Mouse (Mus musculus) left cerebral cortex, postnatal 10 days (tissue): Measurements from ENCODE around the gene Tmem53. TPM values are rescaled to one million over a fixed set of nuclear protein-coding genes. Genes with fewer than 3 reads are reported as not detected.
A peak's percentile ranks its signal among the peaks of the same experiment; 100 is the strongest.
"Not testable (repeated sequence)": the region's sequence is repeated elsewhere in the genome, so short reads cannot be mapped to it uniquely, and the experiment has no call there.

Source experiments
- DNase-seq, 2 experiments: peaks; one replicate each; pipeline ENCODE4 v3.0.0; 2021 to 2022; ENCODE audit warnings: low spot score in 2 of 2, mixed read lengths in 1 of 2; ENCODE audit errors: extremely low spot score in 1 of 2
- intact Hi-C: fragments of 180-260 bp; cut with DNase I; formaldehyde crosslinking; loops from one replicate; pipeline ENCODE4 v1.15.1; 2025
- total RNA-seq, 2 experiments: library from RNA; stranded (reverse); gene quantifications; 2 replicates each; pipeline ENCODE4 v1.2.3; 2021

Tmem53 gene
- total RNA-seq, 2 experiments from 2014 or later = 2.0 to 3.2 TPM

DNA sequence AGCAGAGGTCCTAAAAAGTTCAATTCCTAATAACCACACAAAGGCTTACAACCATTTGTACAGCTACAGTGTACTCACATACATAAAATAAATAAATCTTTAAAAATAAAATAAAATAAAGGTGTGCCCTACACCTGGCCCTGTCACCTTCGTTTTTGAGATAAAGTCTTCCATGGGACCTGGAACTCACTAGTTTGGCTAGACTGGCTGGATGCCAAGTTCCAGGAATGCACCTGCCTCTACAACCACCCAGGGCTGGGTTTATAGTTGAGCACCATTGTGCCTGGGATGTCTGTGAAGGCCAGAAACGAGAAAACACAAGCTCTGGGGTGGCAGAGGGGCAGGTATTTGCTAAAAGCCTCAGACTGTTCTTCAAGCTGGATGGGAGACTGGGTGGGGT, 12.6 kb upstream of the Tmem53 start:
- intact Hi-C loops = no loop called here
- no peak for DNase-seq

DNA sequence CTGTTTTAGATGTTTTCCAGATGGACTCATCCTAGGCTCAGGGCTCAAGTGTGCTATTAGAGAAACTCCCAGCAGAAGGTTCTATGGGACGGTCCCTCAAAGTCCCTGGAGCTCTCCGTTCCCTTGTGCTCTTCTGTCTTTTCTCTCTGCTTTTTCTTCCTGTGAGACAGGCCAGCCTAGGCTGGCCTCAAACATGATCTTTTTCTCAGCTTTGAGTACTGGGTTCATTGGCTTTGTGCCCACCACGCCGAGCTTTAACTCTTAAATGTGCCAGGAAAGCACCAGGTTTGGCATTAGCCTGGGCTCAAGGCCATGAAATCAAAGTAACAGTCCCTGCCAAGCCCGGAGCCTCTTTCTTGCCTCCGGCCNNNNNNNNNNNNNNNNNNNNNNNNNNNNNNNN, 10.9 kb upstream of the Tmem53 start:
- no peak for DNase-seq
- intact Hi-C loops = no loop called here

DNA sequence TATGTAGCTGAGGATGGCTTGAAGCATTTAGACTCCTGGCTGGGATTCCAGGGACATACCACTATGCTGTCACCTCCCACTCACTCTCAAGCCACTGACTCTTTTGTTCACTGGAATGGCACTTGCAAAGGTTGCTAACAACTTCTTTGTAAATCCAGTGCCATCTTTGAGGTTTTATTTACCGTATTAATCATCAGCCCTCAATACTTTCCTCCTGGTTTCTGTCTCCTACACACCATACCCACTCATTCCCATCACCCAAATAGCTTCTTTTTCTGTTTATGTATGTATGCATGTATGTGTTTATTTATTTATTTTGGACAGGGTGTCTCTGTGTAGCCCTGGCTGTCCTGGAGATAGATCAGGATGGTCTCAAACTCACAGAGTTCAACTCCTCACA, 769 bp upstream of the Tmem53 start:
- intact Hi-C loops = no loop called here
- no peak for DNase-seq

DNA sequence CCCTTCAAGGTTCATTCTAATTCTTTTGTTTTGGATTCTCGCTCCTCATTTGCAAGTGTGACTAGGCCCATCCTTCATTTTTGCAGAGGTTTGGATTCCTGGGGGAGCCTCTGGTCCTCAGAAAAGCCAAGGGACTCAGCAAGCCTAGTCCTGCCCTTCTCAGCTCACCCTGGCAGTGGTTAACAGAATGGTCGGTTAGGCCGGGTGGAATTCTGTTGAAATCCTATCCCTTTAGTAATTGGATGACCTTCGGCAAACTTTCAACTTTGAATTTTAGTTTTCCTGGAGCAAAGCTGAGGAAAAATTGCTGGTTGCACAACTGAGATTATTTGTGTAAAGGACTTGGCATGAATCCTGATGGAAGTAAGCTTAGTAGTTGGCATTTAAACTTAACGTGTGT, 600 bp downstream of the Tmem53 start:
- no peak for DNase-seq
- intact Hi-C loops = no loop called here

- intact Hi-C loops = no loop called here
- DNase-seq = no peak
Observed at GRCm38 (mm10) chr4:117252755-117253154, 1.0 kb downstream of the Tmem53 start.

DNA sequence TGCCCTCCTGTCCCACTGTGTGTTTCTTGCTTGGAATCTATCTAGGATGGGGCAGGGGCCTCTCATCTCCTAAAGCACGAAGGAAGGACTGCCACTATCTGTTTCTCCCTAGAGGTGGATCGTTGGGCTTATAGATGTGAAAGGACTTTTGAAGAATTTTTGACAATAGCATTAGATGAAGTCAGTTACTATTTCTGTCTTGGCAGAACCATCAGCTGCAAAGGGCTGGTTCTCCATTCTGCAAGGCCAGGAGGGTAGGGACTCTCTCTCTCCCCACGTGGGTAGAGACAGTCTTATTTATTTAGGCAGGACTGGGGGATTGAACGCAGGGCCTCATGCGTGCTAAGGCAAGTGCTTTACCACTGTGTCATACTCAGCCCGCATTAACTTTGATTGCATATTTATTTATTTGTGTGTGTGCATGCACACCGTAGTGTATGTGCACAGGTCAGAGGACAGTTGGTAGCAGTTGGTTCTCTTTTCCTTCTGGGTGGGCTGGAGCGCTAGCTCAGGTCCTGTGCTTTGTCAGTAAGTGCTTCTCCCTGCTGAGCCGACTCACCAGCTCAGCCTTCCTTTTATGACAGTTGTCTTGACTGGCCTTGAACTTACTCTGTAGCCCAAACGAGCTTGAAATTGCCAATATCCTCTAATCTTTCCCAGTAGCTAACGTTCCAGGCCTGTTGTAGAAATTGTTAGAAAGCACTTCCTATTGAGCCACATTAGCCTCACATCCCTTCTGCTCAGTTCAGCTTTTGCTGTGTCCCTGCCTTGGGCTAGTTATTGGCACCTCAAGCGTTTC, 1.7 kb downstream of the Tmem53 start:
- no peak for DNase-seq
- intact Hi-C loops = no loop called here

- intact Hi-C loops = no loop called here
- no peak for DNase-seq
Observed at GRCm38 (mm10) chr4:117254017-117254627, 2.4 kb downstream of the Tmem53 start.

GRCm38 (mm10) chr4:117254672-117255071, 2.9 kb downstream of the Tmem53 start:
- intact Hi-C loops = no loop called here
- DNase-seq = no peak

DNA sequence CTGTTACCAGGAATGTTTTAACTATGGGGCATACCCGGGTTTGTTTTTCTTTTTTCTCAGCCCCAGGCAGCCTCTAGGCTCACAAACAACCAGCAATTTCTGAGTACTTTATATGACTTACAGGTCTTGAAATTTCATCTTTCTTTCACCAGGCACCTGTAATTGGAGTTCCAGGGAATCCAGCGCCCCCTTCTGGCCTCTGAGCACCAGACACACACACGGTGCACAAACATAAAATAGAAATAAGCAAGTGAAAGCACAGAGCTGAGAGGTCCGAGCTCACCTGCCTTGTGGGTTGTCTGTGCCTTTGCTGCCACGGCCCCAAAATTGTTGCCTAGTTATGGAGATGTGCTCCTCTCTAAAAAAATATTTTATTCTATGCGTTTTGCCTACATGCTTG, 8.2 kb downstream of the Tmem53 start:
- intact Hi-C loops, DNase-seq: not testable (repeated sequence)

- intact Hi-C loops = no loop called here
- DNase-seq = no peak
Observed at GRCm38 (mm10) chr4:117261222-117261621, 9.5 kb downstream of the Tmem53 start.

GRCm38 (mm10) chr4:117262101-117262913, 10.6 kb downstream of the Tmem53 start:
- DNase-seq = no peak
- intact Hi-C loops = no loop called here

DNA sequence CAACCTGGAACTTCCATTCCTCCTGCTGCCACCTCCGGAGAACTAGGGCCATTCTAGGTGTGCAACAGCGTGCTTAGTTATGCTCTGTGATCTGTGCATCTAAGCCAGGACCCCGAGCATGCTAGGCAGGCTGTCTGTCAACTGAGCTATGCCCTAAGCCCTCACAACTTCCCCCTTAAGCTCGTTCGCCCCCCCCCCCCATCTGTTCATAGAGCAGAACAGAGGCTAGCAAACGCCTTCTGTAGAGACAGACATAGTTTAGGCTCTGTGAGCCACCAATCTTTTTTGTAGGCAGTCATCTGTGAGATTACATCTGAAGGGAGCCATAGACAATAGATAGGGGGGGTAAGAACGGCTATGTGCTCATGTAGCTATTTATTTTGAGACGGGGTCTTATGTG, 11.2 kb downstream of the Tmem53 start:
- no peak for DNase-seq
- intact Hi-C loops = no loop called here

- peak; percentile 74 to 79 for DNase-seq
- intact Hi-C loops = no loop called here
Observed at GRCm38 (mm10) chr4:117267284-117267683, 15.5 kb downstream of the Tmem53 start.

GRCm38 (mm10) chr4:117267831-117268437, 16.2 kb downstream of the Tmem53 start:
- intact Hi-C loops = no loop called here
- DNase-seq = no peak

GRCm38 (mm10) chr4:117270278-117270677, 18.5 kb downstream of the Tmem53 start:
- peak; percentile 75 to 79 for DNase-seq
- intact Hi-C loops = no loop called here

DNA sequence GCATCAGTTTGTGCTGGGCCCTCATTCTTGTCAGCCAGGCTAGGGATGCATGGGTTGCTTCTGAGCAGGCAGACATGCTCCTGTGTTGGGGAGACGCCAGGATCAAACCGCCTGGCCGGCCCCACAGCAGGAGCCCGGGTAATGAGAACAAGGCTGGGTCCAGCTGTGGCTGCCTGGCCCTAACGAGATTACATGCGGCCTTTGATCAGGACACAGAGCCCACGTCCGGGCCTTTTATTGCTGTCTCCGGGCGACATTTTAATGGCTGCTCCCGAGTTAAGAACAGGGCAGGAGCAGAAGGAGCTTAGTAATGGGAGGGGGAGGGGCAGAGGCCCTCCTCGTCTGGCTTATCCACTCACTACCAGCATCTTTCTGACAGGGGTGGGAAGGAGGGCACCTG, 20.7 kb downstream of the Tmem53 start:
- intact Hi-C loops = no loop called here
- DNase-seq = no peak

DNA sequence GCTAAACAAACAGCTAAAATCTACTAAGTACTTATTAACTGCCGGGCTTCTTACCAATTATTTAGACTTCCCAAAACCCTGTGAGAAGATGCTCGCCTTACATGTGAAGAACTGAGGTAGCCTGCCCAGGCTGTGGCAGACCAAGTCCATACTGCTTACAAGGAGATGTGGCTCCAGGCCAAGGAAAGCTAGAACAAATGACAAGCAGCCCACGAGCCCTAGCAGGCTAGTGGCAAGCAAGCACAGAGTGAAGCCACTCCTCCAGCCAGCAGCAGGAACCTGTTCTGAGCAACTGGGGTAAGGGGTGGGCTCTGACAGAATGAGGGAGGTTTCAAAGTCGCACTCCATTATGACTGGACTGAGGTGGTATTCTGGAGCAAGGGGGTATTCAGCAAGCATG, 23.0 kb downstream of the Tmem53 start:
- intact Hi-C loops = no loop called here
- DNase-seq = no peak

GRCm38 (mm10) chr4:117276281-117276711, 24.5 kb downstream of the Tmem53 start:
- intact Hi-C loops = no loop called here

GRCm38 (mm10) chr4:117277021-117277420, 25.3 kb downstream of the Tmem53 start:
- DNase-seq = no peak
- intact Hi-C loops = no loop called here

More at GRCm38 (mm10) chr4:117276281-117276711, 24.5 kb downstream of the Tmem53 start:
- DNase-seq = no peak
